Comparison of ENCODE assay signal across 23 mouse cellular contexts in genomic region chr6:116178376-116178775, GRCm38 (mm10).
"Had no signal": no experiment of that assay in that cellular context is flagged by ENCODE, and none has a peak within 500 bp of the region (broad histone marks: within the 10 kb centered on the region; RNA-seq: fewer than 3 reads in every experiment).

No protein-coding gene starts in this region.

- H3K4me3 ChIP-seq: liver, embryonic 15.5 days; lung, embryonic 15.5 days; megakaryocyte, embryonic 14.5 days; midbrain, embryonic 13.5 days; midbrain, embryonic 15.5 days; myocyte; neural tube, embryonic 13.5 days; neural tube, embryonic 15.5 days; stomach, embryonic 15.5 days had no signal

- H3K36me3 ChIP-seq: lung, embryonic 15.5 days; midbrain, embryonic 15.5 days; stomach, embryonic 15.5 days had no signal

- H3K9me3 ChIP-seq: liver, embryonic 15.5 days; lung, embryonic 15.5 days; megakaryocyte, embryonic 14.5 days; midbrain, embryonic 15.5 days; neural tube, embryonic 13.5 days; neural tube, embryonic 15.5 days; stomach, embryonic 15.5 days had no signal

- H3K27ac ChIP-seq: liver, embryonic 15.5 days; lung, embryonic 15.5 days; macrophage; midbrain, embryonic 13.5 days; midbrain, embryonic 15.5 days; neural tube, embryonic 13.5 days; neural tube, embryonic 15.5 days; stomach, embryonic 15.5 days; stomach, postnatal 0 days had no signal

- ATAC-seq: liver, postnatal 0 days; lung, postnatal 0 days; midbrain, embryonic 13.5 days; midbrain, embryonic 15.5 days had no signal

- H3K4me1 ChIP-seq: liver, embryonic 15.5 days; lung, embryonic 15.5 days; midbrain, embryonic 15.5 days; neural tube, embryonic 15.5 days; stomach, embryonic 15.5 days had no signal

- H3K4me2 ChIP-seq: liver, embryonic 15.5 days; lung, embryonic 15.5 days; midbrain, embryonic 11.5 days; midbrain, embryonic 13.5 days; midbrain, embryonic 15.5 days; neural tube, embryonic 13.5 days; neural tube, embryonic 15.5 days; stomach, embryonic 15.5 days had no signal

- H3K27me3 ChIP-seq: liver, embryonic 15.5 days; lung, embryonic 15.5 days; megakaryocyte, embryonic 14.5 days; midbrain, embryonic 13.5 days; midbrain, embryonic 15.5 days; neural tube, embryonic 13.5 days; neural tube, embryonic 15.5 days; stomach, embryonic 15.5 days had no signal

- H3K9ac ChIP-seq: liver, embryonic 15.5 days; liver, postnatal 0 days; lung, embryonic 15.5 days; midbrain, embryonic 13.5 days; midbrain, embryonic 15.5 days; neural tube, embryonic 13.5 days; neural tube, embryonic 15.5 days; stomach, embryonic 15.5 days had no signal

- DNase-seq: liver, postnatal 0 days; lung, adult 2 months; lung, postnatal 14 days; lung, postnatal 36 days; retina, postnatal 1 day; right cerebral cortex, adult 18-20 months; right cerebral cortex, postnatal 4 days; thymus, adult 2 months; thymus, postnatal 25 days; thymus, postnatal 4 days had no signal
